Mouse (Mus musculus) thymus, adult 2 months (tissue): ENCODE data around the gene Wnt5b. TPM values are rescaled to one million over a fixed set of nuclear protein-coding genes. Genes with fewer than 3 reads are reported as not detected.
A peak's percentile ranks its signal among the peaks of the same experiment; 100 is the strongest.

Experiments
- DNase-seq: peaks from one replicate; pipeline ENCODE4 v3.0.0; 2021
- H3K27ac ChIP-seq: fragments of 200-500 bp; 2 replicates; pipeline ENCODE4 v1.5.1; 2012; ENCODE audit warnings: low read length, control low read depth; ENCODE audit not compliant: control insufficient read depth, insufficient read depth
- H3K27me3 ChIP-seq: fragments of 200-500 bp; 2 replicates; pipeline ENCODE4 v1.6.1; 2012; ENCODE audit warnings: mild to moderate bottlenecking, low read length, moderate library complexity, mixed read lengths; ENCODE audit not compliant: control insufficient read depth, insufficient read depth
- H3K36me3 ChIP-seq: fragments of 200-500 bp; 2 replicates; pipeline ENCODE4 v1.6.1; 2012; ENCODE audit warnings: mild to moderate bottlenecking, low read length, moderate library complexity; ENCODE audit not compliant: control insufficient read depth, insufficient read depth
- H3K4me1 ChIP-seq: fragments of 200-500 bp; replicated peaks from 2 replicates; pipeline ENCODE4 v1.6.1; 2012; ENCODE audit warnings: low read length; ENCODE audit not compliant: control insufficient read depth, insufficient read depth
- H3K4me3 ChIP-seq: fragments of 200-500 bp; 2 replicates; pipeline ENCODE4 v1.5.1; 2012; ENCODE audit warnings: mild to moderate bottlenecking, low read length, control low read depth, moderate library complexity; ENCODE audit not compliant: control insufficient read depth, insufficient read depth
- CTCF ChIP-seq: fragments of 200-500 bp; IDR thresholded peaks from 2 replicates; pipeline ENCODE4 v1.5.1; 2012; ENCODE audit warnings: mild to moderate bottlenecking, control low read depth, low read length, moderate library complexity, borderline replicate concordance; ENCODE audit not compliant: control insufficient read depth, poor library complexity, insufficient read depth; ENCODE audit errors: extremely low read depth
- POLR2A ChIP-seq: fragments of 200-500 bp; IDR thresholded peaks from 2 replicates; pipeline ENCODE4 v1.6.1; 2012; ENCODE audit warnings: mild to moderate bottlenecking, low read length, control low read depth, moderate library complexity; ENCODE audit not compliant: control insufficient read depth, poor library complexity, insufficient read depth; ENCODE audit errors: extremely low read depth
- WGBS: fragments of 180-500 bp; shearing (Covaris S2); methylation state at CpG from one replicate; pipeline ENCODE4 v1.1.7; 2018; 5-methylcytosine and 5-hydroxymethylcytosine counted together
- polyA plus RNA-seq: library from polyadenylated mRNA; depleted of rRNA; stranded (reverse); fragments of >200 nt; gene quantifications from 2 replicates; pipeline ENCODE4 v1.2.3, GENCODE M21; 2012

The Wnt5b gene
- polyA plus RNA-seq, 1 experiment = 6.5 TPM

GRCm38 (mm10) chr6:119512701-119513100 is 31.4 kb downstream of the Wnt5b start:
- Histone ChIP-seq H3K4me1 (peaks cover 23% of the 10 kb centered on the region), H3K27me3 (no peaks in the 10 kb centered on the region), H3K36me3 (no peaks in the 10 kb centered on the region), H3K4me3 (no peak overlapping the region), H3K27ac (no peak overlapping the region)
- WGBS = 79% methylated on average over 11 of the region's 11 CpGs
- no peak for DNase-seq
- no peak for TF ChIP-seq POLR2A
- TF ChIP-seq CTCF = no peak

DNA sequence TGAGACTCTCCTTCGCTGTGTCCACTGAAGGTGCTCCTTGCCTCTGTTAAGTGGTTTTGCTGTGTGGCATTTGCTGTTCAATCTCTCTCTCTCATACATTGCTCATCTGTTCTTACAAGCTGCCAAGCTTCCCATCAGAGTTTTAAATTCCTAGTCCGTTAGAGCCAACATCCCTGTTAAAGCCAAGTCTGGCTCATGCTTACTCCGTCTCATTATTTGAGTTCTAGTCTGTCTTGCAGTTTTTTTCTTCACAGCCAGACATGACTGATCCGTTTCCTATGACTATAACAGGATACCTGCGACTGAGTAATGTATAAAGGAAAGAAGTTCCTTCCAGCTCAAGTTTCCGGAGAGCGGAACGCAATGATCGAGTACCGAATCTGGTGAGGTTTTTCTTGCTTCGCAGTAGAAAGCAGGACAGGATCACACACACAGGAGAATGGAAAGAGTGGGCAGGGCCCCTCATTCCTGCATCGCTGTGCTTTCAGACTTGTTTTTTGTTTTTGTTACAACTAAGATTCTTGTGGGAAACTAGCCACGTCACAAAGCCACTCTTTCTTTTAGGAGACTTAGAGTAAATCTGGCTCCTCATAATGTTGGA is 34.6 kb downstream of the Wnt5b start:
- peaks cover 44% of the 10 kb centered on the region for H3K4me1 ChIP-seq
- peak overlapping the region; percentile 78 for H3K27ac ChIP-seq
- no peaks in the 10 kb centered on the region for H3K27me3 ChIP-seq
- no peak overlapping the region for H3K4me3 ChIP-seq
- WGBS = 85% methylated on average over 13 of the region's 13 CpGs
- TF ChIP-seq CTCF = no peak
- no peak for TF ChIP-seq POLR2A
- H3K36me3 ChIP-seq = no peaks in the 10 kb centered on the region
- DNase-seq = no peak

GRCm38 (mm10) chr6:119508634-119509375 is 35.3 kb downstream of the Wnt5b start:
- WGBS = 6% methylated on average over 10 of the region's 10 CpGs
- DNase-seq = peak; percentile 61
- no peak for TF ChIP-seq POLR2A
- no peak for TF ChIP-seq CTCF
- H3K4me1 ChIP-seq = peaks cover 44% of the 10 kb centered on the region
- no peaks in the 10 kb centered on the region for H3K27me3 ChIP-seq
- no peak overlapping the region for H3K4me3 ChIP-seq
- peak overlapping the region; percentile 95 for H3K27ac ChIP-seq
- H3K36me3 ChIP-seq = no peaks in the 10 kb centered on the region

GRCm38 (mm10) chr6:119508221-119508620 is 35.9 kb downstream of the Wnt5b start:
- no peak for DNase-seq
- H3K27ac ChIP-seq = peak overlapping the region; percentile 95
- no peaks in the 10 kb centered on the region for H3K27me3 ChIP-seq
- H3K36me3 ChIP-seq = no peaks in the 10 kb centered on the region
- peaks cover 44% of the 10 kb centered on the region for H3K4me1 ChIP-seq
- TF ChIP-seq POLR2A (no peak), CTCF (no peak)
- H3K4me3 ChIP-seq = no peak overlapping the region
- 78% methylated on average over 6 of the region's 6 CpGs for WGBS

DNA sequence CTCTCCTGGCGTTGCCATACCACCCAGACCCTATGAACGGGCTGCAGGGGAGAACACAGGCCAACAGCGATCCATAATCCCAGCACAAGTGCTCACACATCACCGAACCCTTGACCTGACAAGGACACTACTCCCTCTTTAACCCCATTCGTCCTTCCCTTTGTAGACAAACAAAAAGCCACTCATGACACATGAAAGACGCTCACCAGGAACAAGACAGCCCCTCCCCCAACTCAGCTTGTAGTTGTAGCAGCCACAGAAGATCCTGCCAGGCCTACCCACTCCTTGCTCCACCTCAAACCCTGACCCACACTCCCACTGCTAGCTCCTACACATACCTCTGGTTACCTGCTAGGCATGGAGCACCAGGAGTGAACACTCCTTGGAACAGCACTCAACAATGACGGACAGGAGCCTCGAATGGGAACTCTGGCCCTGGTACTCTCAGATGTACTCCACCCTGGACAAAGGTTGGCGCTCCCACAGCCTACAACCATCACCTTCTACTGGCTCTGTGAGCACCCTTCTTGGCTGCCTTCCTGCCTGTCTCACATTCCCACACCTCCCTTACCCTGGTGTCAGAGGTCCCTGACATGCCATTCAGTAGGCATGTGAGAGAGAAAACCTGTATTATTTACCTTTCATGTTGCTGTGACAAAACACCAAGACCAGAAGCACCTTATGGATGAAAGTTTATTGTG is 38.5 kb downstream of the Wnt5b start:
- no peak for TF ChIP-seq CTCF
- no peak for TF ChIP-seq POLR2A
- Histone ChIP-seq H3K27me3 (no peaks in the 10 kb centered on the region), H3K4me1 (peaks cover 50% of the 10 kb centered on the region), H3K36me3 (no peaks in the 10 kb centered on the region), H3K4me3 (no peak overlapping the region), H3K27ac (no peak overlapping the region)
- peak; percentile 43 for DNase-seq
- WGBS = 82% methylated on average over 9 of the region's 9 CpGs

DNA sequence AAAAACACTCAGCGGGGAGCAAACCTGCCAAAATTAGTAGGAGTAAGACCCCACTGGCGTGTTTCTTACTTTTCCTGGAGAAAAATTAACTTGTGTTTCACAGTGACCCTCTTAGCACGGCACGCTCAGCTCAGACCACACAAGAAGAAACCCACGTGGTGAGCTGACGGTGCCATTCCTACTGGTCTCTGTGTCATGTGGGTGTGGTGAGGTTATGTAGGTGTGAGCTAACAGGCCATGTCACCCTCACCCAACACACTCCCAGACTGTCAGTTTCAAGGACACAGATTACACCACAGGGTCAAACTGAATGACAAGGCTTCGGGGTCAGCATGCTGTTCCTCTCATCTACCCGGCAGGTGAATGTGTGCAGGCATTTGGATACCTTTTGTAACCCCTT is 39.4 kb downstream of the Wnt5b start:
- TF ChIP-seq CTCF (no peak), POLR2A (no peak)
- 76% methylated on average over 8 of the region's 8 CpGs for WGBS
- H3K4me3 ChIP-seq = no peak overlapping the region
- H3K36me3 ChIP-seq = no peaks in the 10 kb centered on the region
- H3K27me3 ChIP-seq = no peaks in the 10 kb centered on the region
- no peak for DNase-seq
- no peak overlapping the region for H3K27ac ChIP-seq
- peaks cover 52% of the 10 kb centered on the region for H3K4me1 ChIP-seq
